Mouse (Mus musculus) erythroblast, embryonic 14.5 days (primary cell): ENCODE measurements around the gene Myh4.

Source experiments
- GATA1 ChIP-seq: IDR thresholded peaks from 2 replicates; pipeline ENCODE4 v1.6.1; 2012; ENCODE audit warnings: low read length, inconsistent platforms, mixed read lengths
- TAL1 ChIP-seq: IDR thresholded peaks from 3 replicates; pipeline ENCODE4 v1.6.1; 2012; ENCODE audit warnings: low read length, inconsistent platforms, mixed read lengths

- TF ChIP-seq GATA1 (no peak), TAL1 (no peak)
Measured at GRCm38 (mm10) chr11:67190316-67190715, 47.5 kb upstream of the Myh4 start.
